Mouse (Mus musculus) limb, embryonic 11.5 days (tissue): ENCODE measurements around the gene Hps4. TPM values are rescaled to one million over a fixed set of nuclear protein-coding genes. Genes with fewer than 3 reads are reported as not detected.
"Not testable (repeated sequence)": the region's sequence is repeated elsewhere in the genome, so short reads cannot be mapped to it uniquely, and the experiment has no call there.

Experiments used
- ATAC-seq: fragments of 200-750 bp; cut with Nextera tagmentation; 2 replicates; pipeline ENCODE4 v1.8.0; 2017; ENCODE audit warnings: low read depth; ENCODE audit not compliant: insufficient number of reproducible peaks, low FRiP score, low TSS enrichment
- DNase-seq: peaks from one replicate; pipeline ENCODE4 v3.0.0-alpha.2; 2015; ENCODE audit warnings: low spot score
- H3K27ac ChIP-seq: fragments of 300-500 bp; sonication (generic); replicated peaks from 2 replicates; pipeline ENCODE4 v1.5.1; 2014; ENCODE audit warnings: low read depth, mild to moderate bottlenecking, low read length
- H3K27me3 ChIP-seq: fragments of 300-500 bp; sonication (generic); 2 replicates; pipeline ENCODE4 v1.6.1; 2014; ENCODE audit warnings: mild to moderate bottlenecking, low read length, mixed read lengths; ENCODE audit not compliant: control insufficient read depth, insufficient read depth
- H3K36me3 ChIP-seq: fragments of 300-500 bp; sonication (generic); 2 replicates; pipeline ENCODE4 v1.6.1; 2014; ENCODE audit warnings: mild to moderate bottlenecking, low read length, moderate library complexity, mixed read lengths; ENCODE audit not compliant: control insufficient read depth, insufficient read depth
- H3K4me1 ChIP-seq: fragments of 300-500 bp; sonication (generic); 2 replicates; pipeline ENCODE4 v1.6.1; 2014; ENCODE audit warnings: low read length, mixed read lengths; ENCODE audit not compliant: control insufficient read depth, insufficient read depth
- H3K4me2 ChIP-seq: fragments of 300-500 bp; sonication (generic); 2 replicates; pipeline ENCODE4 v1.6.1; 2014; ENCODE audit warnings: low read depth, mild to moderate bottlenecking, moderate library complexity; ENCODE audit not compliant: severe bottlenecking
- H3K4me3 ChIP-seq: fragments of 300-500 bp; sonication (generic); 2 replicates; pipeline ENCODE4 v1.5.1; 2014; ENCODE audit warnings: low read depth, low read length
- H3K9ac ChIP-seq: fragments of 300-500 bp; sonication (generic); 2 replicates; pipeline ENCODE4 v1.6.1; 2014; ENCODE audit warnings: mild to moderate bottlenecking, low read length
- H3K9me3 ChIP-seq: fragments of 300-500 bp; sonication (generic); 2 replicates; pipeline ENCODE4 v1.6.1; 2016; ENCODE audit warnings: low read length; ENCODE audit not compliant: control insufficient read depth
- WGBS: fragments of 180-500 bp; shearing (Covaris S2); extraction: QIAGEN DNeasy Blood & Tissue Kit; methylation state at CpG from one replicate; pipeline ENCODE4 v1.1.7; 2014; 5-methylcytosine and 5-hydroxymethylcytosine counted together
- polyA plus RNA-seq: library from polyadenylated mRNA; unstranded; fragments of >200 nt; fragmentation: Nextera tagmentation; extraction: Ambion mirVana; gene quantifications from 2 replicates; pipeline ENCODE4 v1.2.1, GENCODE M21; 2014

Gene Hps4
- polyA plus RNA-seq, 1 experiment from 2014 or later = 38.4 TPM

DNA sequence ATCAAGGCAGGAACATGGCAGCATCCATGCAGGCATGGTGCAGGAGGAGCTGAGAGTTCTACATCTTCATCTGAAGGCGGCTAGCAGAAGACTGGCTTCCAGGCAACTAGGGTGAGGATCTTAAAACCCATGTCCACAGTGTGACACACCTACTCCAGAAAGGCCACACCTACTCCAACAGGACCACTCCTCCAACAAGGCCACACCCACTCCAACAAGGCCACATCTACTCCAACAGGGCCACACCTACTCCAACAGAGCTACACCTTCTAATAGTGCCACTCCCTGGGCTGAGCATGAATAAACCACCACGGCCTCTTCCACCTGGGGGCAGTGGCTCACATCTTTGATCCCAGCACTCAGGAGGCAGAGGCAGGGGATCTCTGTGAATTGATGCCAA lies 23.5 kb upstream of the Hps4 start:
- 53% methylated on average over 2 of the region's 2 CpGs for WGBS
- H3K4me1 ChIP-seq, H3K9me3 ChIP-seq, H3K4me2 ChIP-seq, H3K27me3 ChIP-seq, H3K9ac ChIP-seq, H3K4me3 ChIP-seq, ATAC-seq, H3K36me3 ChIP-seq, H3K27ac ChIP-seq, DNase-seq: not testable (repeated sequence)

DNA sequence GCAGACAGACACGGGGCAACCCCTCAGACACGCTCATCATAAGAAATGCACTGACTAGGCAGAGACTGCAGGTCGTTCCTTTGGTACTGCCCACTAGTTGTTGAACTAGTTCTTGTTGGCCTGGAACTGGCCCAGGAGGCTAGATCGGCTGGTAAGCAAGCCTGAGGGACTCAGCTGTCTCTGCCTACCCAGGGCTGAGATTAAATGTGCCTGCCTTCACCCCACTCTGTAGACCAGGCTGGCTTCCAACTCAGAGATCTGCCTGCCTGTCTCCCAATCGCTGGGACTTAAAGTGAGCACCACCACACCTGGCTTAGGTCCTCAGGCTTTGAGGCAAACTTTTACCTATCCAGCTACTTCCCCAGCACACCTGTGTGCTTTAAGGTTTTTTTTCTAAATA lies 22.5 kb upstream of the Hps4 start:
- Histone ChIP-seq H3K27me3 (no peaks in the 10 kb centered on the region), H3K27ac (no peak overlapping the region), H3K9ac (no peak overlapping the region), H3K4me1 (no peaks in the 10 kb centered on the region), H3K4me3 (no peak overlapping the region), H3K9me3 (no peaks in the 10 kb centered on the region), H3K36me3 (no peaks in the 10 kb centered on the region), H3K4me2 (no peak overlapping the region)
- ATAC-seq = no peak
- 83% methylated on average over 5 of the region's 5 CpGs for WGBS
- no peak for DNase-seq

DNA sequence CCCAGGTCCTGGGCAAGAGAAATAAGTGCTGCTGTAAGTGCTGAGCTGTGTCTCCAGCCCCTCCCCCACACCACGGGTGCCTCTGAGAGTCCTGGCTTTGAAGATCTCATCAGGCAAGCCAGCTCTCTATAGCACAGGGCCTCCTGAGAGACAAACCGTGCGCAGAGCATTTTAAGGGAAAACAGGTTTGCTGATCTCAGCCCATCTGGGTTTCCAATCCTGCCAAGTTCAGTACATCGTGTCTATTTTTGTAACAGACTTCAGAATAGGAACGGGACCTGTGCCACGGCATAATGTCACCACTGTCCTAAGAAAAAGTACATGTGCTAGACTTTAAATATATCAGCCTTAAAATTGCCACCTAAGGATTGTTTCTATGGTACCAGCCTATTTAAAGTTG lies 21.9 kb upstream of the Hps4 start:
- Histone ChIP-seq H3K4me3 (no peak overlapping the region), H3K4me2 (no peak overlapping the region), H3K36me3 (no peaks in the 10 kb centered on the region), H3K4me1 (no peaks in the 10 kb centered on the region), H3K27ac (no peak overlapping the region), H3K9me3 (no peaks in the 10 kb centered on the region), H3K9ac (no peak overlapping the region), H3K27me3 (no peaks in the 10 kb centered on the region)
- ATAC-seq (no peak), DNase-seq (no peak)
- 72% methylated on average over 6 of the region's 6 CpGs for WGBS

DNA sequence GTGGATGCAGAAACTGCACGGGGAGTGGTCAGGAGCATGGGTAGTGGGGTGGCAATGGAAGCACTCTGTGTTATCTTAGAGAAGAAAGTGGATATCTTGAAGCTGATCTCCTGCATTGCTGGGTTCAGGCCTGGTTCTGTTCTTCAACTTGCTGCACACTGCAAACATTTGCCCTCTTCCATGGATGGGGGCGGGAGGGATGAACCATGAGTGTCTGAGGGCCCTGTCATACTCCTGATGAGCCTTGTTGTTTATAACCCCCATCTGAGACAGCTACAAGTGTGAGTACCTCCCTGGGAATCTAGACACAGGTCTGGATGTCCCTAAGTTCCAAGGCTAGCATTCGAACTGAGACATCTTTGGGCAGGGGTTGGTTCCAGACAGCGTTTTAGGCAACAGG lies 21.5 kb upstream of the Hps4 start:
- ATAC-seq = no peak
- no peak overlapping the region for H3K4me3 ChIP-seq
- no peak for DNase-seq
- no peaks in the 10 kb centered on the region for H3K36me3 ChIP-seq
- H3K4me1 ChIP-seq = no peaks in the 10 kb centered on the region
- no peak overlapping the region for H3K9ac ChIP-seq
- H3K27me3 ChIP-seq = no peaks in the 10 kb centered on the region
- 81% methylated on average over 4 of the region's 4 CpGs for WGBS
- H3K9me3 ChIP-seq = no peaks in the 10 kb centered on the region
- no peak overlapping the region for H3K27ac ChIP-seq
- H3K4me2 ChIP-seq = no peak overlapping the region

DNA sequence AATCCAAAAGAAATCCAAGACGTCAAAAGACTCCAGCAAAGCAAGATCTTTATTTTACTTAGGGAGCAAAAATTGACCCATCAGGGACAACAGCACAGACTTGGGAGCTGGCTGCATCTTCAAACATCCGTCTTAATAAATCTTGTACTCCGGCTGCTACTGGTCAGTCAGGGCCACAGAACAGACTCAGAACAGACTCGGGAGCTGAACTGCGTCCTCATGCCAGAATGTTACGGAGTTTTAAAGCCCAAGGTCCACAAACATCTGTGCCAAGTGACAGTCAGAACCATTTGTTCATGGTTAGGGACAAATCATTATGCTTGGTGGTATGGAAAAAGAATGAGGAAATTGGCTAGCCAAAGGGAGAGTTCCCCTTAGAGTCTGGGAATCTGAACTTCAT lies 19.6 kb upstream of the Hps4 start:
- Histone ChIP-seq H3K4me1 (peaks cover 10% of the 10 kb centered on the region), H3K36me3 (peaks cover 4% of the 10 kb centered on the region; the same call in 1 of the 2 replicates), H3K9me3 (no peaks in the 10 kb centered on the region), H3K4me3 (no peak overlapping the region), H3K27me3 (no peaks in the 10 kb centered on the region), H3K27ac (no peak overlapping the region), H3K4me2 (no peak overlapping the region), H3K9ac (no peak overlapping the region)
- WGBS = 87% methylated on average over 6 of the region's 6 CpGs
- ATAC-seq = no peak
- DNase-seq = no peak

DNA sequence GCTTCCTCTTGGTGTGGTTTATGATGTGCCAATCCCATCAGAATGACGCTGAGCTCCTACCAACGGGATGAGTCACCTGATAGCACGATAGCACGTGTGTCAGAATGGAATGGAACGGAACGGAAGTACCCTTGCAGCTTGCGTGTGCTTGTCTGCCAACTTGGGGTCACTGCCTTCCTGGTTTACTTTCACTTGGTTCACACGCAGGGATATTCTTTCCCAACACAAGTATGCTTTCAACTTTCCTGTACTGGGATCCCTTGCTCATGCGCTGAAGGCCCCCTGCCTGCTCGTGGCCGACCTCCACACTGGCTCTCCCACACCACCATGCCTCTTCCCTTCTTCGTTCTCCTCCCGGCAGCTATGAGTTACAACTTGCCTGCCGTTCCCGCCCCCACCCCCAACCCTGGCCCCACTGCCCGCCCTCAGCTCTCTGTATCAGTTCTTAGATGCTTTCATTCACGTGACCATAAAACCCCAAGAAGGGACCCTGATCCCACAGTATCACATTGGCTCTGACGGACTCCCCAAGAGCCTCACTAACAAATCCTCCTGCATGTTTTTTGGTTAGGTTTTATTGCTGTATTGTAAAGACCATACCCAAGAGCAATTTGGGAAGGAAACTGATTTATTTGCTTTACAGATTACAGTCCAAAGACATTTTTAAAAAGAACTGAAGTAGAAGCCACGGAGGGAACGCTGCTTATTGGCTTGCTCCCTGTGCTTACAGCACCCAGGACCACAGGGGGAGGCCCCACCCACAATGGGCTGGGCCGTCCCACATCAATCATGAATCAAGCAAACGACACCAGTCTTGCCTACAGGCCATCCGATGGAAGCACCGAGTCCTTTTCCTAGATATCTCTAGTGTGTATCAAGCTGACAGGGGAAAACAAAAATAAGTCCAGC lies 18.0 kb upstream of the Hps4 start:
- no peak for ATAC-seq
- no peaks in the 10 kb centered on the region for H3K9me3 ChIP-seq
- peaks cover 6% of the 10 kb centered on the region; the same call in 1 of the 2 replicates for H3K36me3 ChIP-seq
- peak; percentile 27 for DNase-seq
- 25% methylated on average over 24 of the region's 24 CpGs for WGBS
- peak overlapping the region; percentile 63 for H3K4me2 ChIP-seq
- no peak overlapping the region for H3K4me3 ChIP-seq
- H3K9ac ChIP-seq = no peak overlapping the region
- no peak overlapping the region for H3K27ac ChIP-seq
- no peaks in the 10 kb centered on the region for H3K27me3 ChIP-seq
- peaks cover 10% of the 10 kb centered on the region for H3K4me1 ChIP-seq

DNA sequence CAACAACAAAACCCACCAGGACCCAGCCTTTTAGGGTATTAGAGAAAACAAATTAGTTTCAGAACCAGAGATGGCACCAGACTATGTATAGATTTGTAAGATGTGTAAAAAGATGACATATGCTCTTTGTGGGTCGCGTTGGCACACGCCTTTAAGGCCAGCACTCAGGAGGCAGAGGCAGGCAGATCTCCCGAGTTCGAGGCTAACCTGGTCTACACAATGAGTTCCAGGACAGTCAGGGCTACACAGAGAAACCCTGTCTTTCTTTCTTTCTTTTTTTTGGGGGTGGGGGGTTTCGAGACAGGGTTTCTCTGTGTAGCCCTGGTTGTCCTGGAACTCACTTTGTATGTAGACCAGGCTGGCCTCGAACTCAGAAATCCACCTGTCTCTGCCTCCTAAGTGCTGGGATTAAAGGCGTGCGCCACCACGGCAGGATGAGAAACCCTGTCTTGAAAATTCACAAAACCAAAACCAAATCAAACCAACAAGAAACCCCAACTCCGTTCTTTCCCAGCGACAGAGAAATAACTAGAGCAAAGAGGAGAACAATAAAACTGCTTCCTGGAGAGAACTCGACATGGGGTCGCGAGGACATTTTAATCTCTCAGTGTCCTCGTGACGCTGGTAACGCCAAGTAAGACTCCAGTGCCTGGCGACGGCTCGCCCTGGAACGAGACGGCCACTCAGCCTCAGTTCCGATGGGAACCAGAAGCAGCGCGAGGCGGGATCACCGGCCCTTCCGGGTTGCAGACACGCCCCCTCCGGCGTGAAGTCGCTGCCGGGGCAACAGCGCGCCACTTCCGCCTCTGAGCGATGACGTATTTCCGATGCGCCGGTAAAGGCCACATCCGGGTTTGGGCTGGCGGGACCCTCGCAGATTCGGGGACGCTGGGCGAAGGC lies 17.1 kb upstream of the Hps4 start, which contains the start of gene Tfip11:
Gene Tfip11, plus strand, starts transcription at position 813 of the 900 bp plus-strand sequence.
- H3K4me3 ChIP-seq = peak within 1 kb of the TSS; percentile 98
- H3K9ac ChIP-seq = peak within 1 kb of the TSS; percentile 80
- peaks cover 10% of the 10 kb centered on the region for H3K4me1 ChIP-seq
- H3K27me3 ChIP-seq = no peaks in the 10 kb centered on the region
- ATAC-seq (peak; percentile 80), DNase-seq (peak; percentile 99)
- peaks cover 10% of the 10 kb centered on the region for H3K36me3 ChIP-seq
- H3K9me3 ChIP-seq = no peaks in the 10 kb centered on the region
- H3K4me2 ChIP-seq = peak within 1 kb of the TSS; percentile 63
- 8% methylated on average over 48 of the region's 48 CpGs for WGBS
- 0 out of 2 replicates have a peak within 1 kb of the TSS, but pooled peaks have one; percentile 26 for H3K27ac ChIP-seq

DNA sequence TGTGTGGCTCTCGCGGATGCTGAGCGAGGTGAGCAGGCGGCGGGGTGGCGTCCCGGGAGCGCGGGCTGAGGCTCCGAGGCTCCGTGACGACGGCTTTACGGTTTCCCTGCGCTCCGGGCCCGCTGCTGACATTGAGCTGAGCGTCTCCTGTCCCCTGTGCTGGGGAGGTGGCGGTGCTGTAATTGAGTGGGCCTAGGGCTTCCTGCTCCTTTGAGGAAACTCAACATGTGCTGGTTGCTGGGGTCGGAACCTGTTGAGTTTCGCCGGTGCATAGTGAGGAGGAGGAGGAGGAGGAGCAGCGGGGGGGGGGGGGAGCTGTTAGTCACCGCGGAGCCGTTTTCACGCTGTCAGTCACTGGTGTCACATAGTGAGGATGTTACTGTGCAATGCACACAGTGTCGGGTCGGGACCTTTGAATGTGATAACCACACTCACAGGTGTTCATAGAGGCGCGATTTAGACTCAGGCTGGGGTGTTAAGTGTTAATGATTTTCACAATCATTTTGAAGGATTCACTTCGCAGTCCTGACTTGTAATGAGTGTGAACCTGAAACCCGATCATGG lies 16.4 kb upstream of the Hps4 start:
- H3K27ac ChIP-seq = 0 out of 2 replicates have a peak overlapping the region, but pooled peaks have one; percentile 26

More for the DNA sequence above, 16.4 kb upstream of the Hps4 start:
- WGBS = under 1% methylated on average over 32 of the region's 33 CpGs
- no peak for DNase-seq
- Histone ChIP-seq H3K4me2 (peak overlapping the region; percentile 63), H3K4me3 (peak overlapping the region; percentile 98), H3K9ac (peak overlapping the region; percentile 80), H3K36me3 (peaks cover 17% of the 10 kb centered on the region), H3K4me1 (peaks cover 10% of the 10 kb centered on the region), H3K9me3 (no peaks in the 10 kb centered on the region), H3K27me3 (no peaks in the 10 kb centered on the region)
- peak; percentile 63; the same call in 1 of the 2 replicates for ATAC-seq
